In the genomic region with DNA sequence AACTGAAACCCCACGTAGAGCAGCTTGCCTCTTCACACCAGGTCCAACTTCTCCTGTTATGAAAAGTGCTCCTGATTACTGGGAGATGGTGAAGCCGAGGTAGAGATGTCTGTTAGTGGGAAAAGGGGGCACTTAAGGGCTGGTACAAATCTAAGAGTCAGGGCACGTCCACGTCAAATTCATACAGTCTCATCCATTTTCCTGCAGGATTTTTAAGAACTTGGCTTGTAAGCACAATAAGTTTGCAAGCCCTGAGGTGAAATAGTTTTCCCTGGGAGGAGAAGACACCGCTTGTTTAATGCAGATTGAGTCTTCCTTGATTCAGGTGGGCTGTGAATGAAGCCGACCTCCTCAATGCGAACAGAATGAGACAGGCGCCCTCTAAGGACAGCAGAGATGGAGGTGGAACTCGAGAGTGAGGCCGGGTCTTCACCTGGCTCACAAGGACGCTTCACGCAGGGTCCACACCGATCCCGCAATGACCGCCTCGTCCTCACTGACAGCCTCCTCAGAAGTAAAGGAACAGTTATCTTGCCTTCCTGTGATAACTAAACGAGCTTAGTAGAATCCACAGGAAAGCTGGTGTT, we compare ENCODE assay signal across 8 mouse cellular contexts. TPM values are rescaled to one million over a fixed set of nuclear protein-coding genes. Genes with fewer than 3 reads are reported as not detected.
A peak's percentile ranks its signal among the peaks of the same experiment; 100 is the strongest.
DNase-seq lines count a peak whose midpoint lies in the region; ATAC-seq and TF ChIP-seq lines count a peak whose summit lies in the region.

No protein-coding gene starts in this region.

- H3K4me2 ChIP-seq in forebrain, embryonic 15.5 days (replicated peaks), result peak overlapping the region; percentile 58
- H3K4me2 ChIP-seq in liver, embryonic 11.5 days, result peak overlapping the region; percentile 77
- peak overlapping the region; percentile 67 for H3K4me2 ChIP-seq in stomach, embryonic 16.5 days (ENCODE audit: low read depth, low read length)

- H3K4me1 ChIP-seq in spleen, adult 2 months (ENCODE audit: control insufficient read depth, insufficient read depth, insufficient read length), result peaks cover 8% of the 10 kb centered on the region; the same call in 1 of the 2 replicates
- H3K4me1 ChIP-seq in forebrain, embryonic 15.5 days, result peaks cover 25% of the 10 kb centered on the region
- peaks cover 13% of the 10 kb centered on the region for H3K4me1 ChIP-seq in liver, embryonic 11.5 days (replicated peaks; ENCODE audit: control insufficient read depth, insufficient read depth, low read length)
- H3K4me1 ChIP-seq in stomach, embryonic 16.5 days (ENCODE audit: control insufficient read depth, insufficient read depth, low read length), result peaks cover 15% of the 10 kb centered on the region

- no peak for TF ChIP-seq POLR2A in spleen, adult 2 months (IDR thresholded peaks at IDR 0.05; ENCODE audit: low read depth, low read length)

- 18% methylated on average over 17 of the region's 17 CpGs for WGBS in spleen, adult 2 months
- 2% methylated on average over 17 of the region's 17 CpGs for WGBS in forebrain, embryonic 15.5 days
- WGBS in liver, embryonic 11.5 days, result under 1% methylated on average over 17 of the region's 17 CpGs
- WGBS in stomach, embryonic 16.5 days, result 2% methylated on average over 17 of the region's 17 CpGs

- peak overlapping the region; percentile 81 for H3K4me3 ChIP-seq in spleen, adult 2 months (ENCODE audit: extremely low read depth, insufficient read depth, insufficient read length)
- H3K4me3 ChIP-seq in forebrain, embryonic 15.5 days, result peak overlapping the region; percentile 80
- peak overlapping the region; percentile 52 for H3K4me3 ChIP-seq in liver, embryonic 11.5 days (ENCODE audit: low read depth, low read length)
- peak overlapping the region; percentile 75 for H3K4me3 ChIP-seq in stomach, embryonic 16.5 days (replicated peaks; ENCODE audit: low read length)

- DNase-seq in embryo, embryonic 10 days (ENCODE audit: low spot score), result peak; percentile 50
- DNase-seq in embryo, embryonic 9.5 days (ENCODE audit: extremely low spot score), result no peak
- peak in 1 of 2 experiments; percentile 18 for DNase-seq in spleen, adult 2 months (ENCODE audit: low read depth in 1 of 2, low spot score in 2 of 2)
- DNase-seq in spleen, adult 12 weeks (ENCODE audit: low spot score), result no peak
- DNase-seq in liver, embryonic 11.5 days (ENCODE audit: low spot score), result peak; percentile 46
- DNase-seq in natural killer cell, adult 2 months (ENCODE audit: low spot score in 2 of 2), result no peak

- no peak for ATAC-seq in forebrain, embryonic 15.5 days (replicated peaks)
- no peak for ATAC-seq in liver, embryonic 11.5 days (replicated peaks; ENCODE audit: low FRiP score)
- ATAC-seq in stomach, embryonic 16.5 days (ENCODE audit: insufficient read depth, low FRiP score), result no peak

- H3K9ac ChIP-seq in forebrain, embryonic 15.5 days (replicated peaks), result peak overlapping the region; percentile 67
- H3K9ac ChIP-seq in liver, embryonic 11.5 days (ENCODE audit: low read depth, low read length), result peak overlapping the region; percentile 73
- peak overlapping the region; percentile 71 for H3K9ac ChIP-seq in stomach, embryonic 16.5 days (ENCODE audit: low read length)

- no peaks in the 10 kb centered on the region for H3K27me3 ChIP-seq in spleen, adult 2 months (ENCODE audit: control insufficient read depth, insufficient read depth, low read length)
- no peaks in the 10 kb centered on the region for H3K27me3 ChIP-seq in forebrain, embryonic 15.5 days
- H3K27me3 ChIP-seq in liver, embryonic 11.5 days (replicated peaks; ENCODE audit: control insufficient read depth, insufficient read depth, low read length), result no peaks in the 10 kb centered on the region
- no peaks in the 10 kb centered on the region for H3K27me3 ChIP-seq in stomach, embryonic 16.5 days (ENCODE audit: control insufficient read depth, insufficient read depth, low read length)

- no peak overlapping the region for H3K27ac ChIP-seq in spleen, adult 2 months (ENCODE audit: insufficient read depth, low read length)
- H3K27ac ChIP-seq in forebrain, embryonic 15.5 days (replicated peaks), result peak overlapping the region; percentile 89
- H3K27ac ChIP-seq in liver, embryonic 11.5 days (ENCODE audit: low read depth, low read length), result peak overlapping the region; percentile 35; the same call in 1 of the 2 replicates
- peak overlapping the region; percentile 82 for H3K27ac ChIP-seq in stomach, embryonic 16.5 days (ENCODE audit: low read length)

- TF ChIP-seq CTCF in spleen, adult 2 months (IDR thresholded peaks at IDR 0.05; ENCODE audit: extremely low read depth, insufficient read depth, insufficient read length, insufficient replicate concordance), result no peak

- no peaks in the 10 kb centered on the region for H3K9me3 ChIP-seq in forebrain, embryonic 15.5 days
- no peaks in the 10 kb centered on the region for H3K9me3 ChIP-seq in liver, embryonic 11.5 days (ENCODE audit: control insufficient read depth, low read length)
- H3K9me3 ChIP-seq in stomach, embryonic 16.5 days (replicated peaks; ENCODE audit: control insufficient read depth, low read length), result no peaks in the 10 kb centered on the region

- no peaks in the 10 kb centered on the region for H3K36me3 ChIP-seq in spleen, adult 2 months (ENCODE audit: control insufficient read depth, insufficient read depth, low read length)
- no peaks in the 10 kb centered on the region for H3K36me3 ChIP-seq in forebrain, embryonic 15.5 days
- no peaks in the 10 kb centered on the region for H3K36me3 ChIP-seq in liver, embryonic 11.5 days (ENCODE audit: control insufficient read depth, insufficient read depth, low read length)
- no peaks in the 10 kb centered on the region for H3K36me3 ChIP-seq in stomach, embryonic 16.5 days (ENCODE audit: control insufficient read depth, insufficient read depth, low read length)

RNA-seq across cellular contexts. Expression of a gene that starts 34.7 kb away (rescaled TPM):
- polyA plus RNA-seq in spleen, adult 2 months (2012; rRNA removed), result not detected in 2 replicates
- polyA plus RNA-seq in forebrain, embryonic 15.5 days (2015; fragmentation: Nextera tagmentation; extraction: Ambion mirVana), result not detected in 2 replicates
- polyA plus RNA-seq in liver, embryonic 11.5 days (2014; fragmentation: Nextera tagmentation; extraction: Ambion mirVana), result 0.03 and 0.06 TPM in 2 replicates
- 0.03 TPM in 1 of 2 replicates, not detected in the other for polyA plus RNA-seq in stomach, embryonic 16.5 days (2015; fragmentation: Nextera tagmentation; extraction: Ambion mirVana)

RNA-seq across cellular contexts. Expression of a gene that starts 40.7 kb away (rescaled TPM):
- polyA plus RNA-seq in spleen, adult 2 months (2012; rRNA removed), result 9.5 and 9.6 TPM in 2 replicates
- polyA plus RNA-seq in forebrain, embryonic 15.5 days (2015; fragmentation: Nextera tagmentation; extraction: Ambion mirVana), result 4.3 and 4.9 TPM in 2 replicates
- polyA plus RNA-seq in liver, embryonic 11.5 days (2014; fragmentation: Nextera tagmentation; extraction: Ambion mirVana), result 5.2 and 6.8 TPM in 2 replicates
- polyA plus RNA-seq in stomach, embryonic 16.5 days (2015; fragmentation: Nextera tagmentation; extraction: Ambion mirVana), result 4.1 and 4.6 TPM in 2 replicates

RNA-seq across cellular contexts. Expression of a gene that starts 56.0 kb away (rescaled TPM):
- polyA plus RNA-seq in spleen, adult 2 months (2012; rRNA removed), result not detected in 2 replicates
- polyA plus RNA-seq in forebrain, embryonic 15.5 days (2015; fragmentation: Nextera tagmentation; extraction: Ambion mirVana), result not detected in 2 replicates
- polyA plus RNA-seq in liver, embryonic 11.5 days (2014; fragmentation: Nextera tagmentation; extraction: Ambion mirVana), result 0.17 TPM in 1 of 2 replicates, not detected in the other
- polyA plus RNA-seq in stomach, embryonic 16.5 days (2015; fragmentation: Nextera tagmentation; extraction: Ambion mirVana), result not detected in 2 replicates

Comparison
In these comparisons a context has a peak if more than half of its experiments do, and no peak if none do; other contexts are left out.
1. DNase-seq: peak in embryo, embryonic 10 days (single experiment) and liver, embryonic 11.5 days (single experiment); none in embryo, embryonic 9.5 days (single experiment), spleen, adult 12 weeks (single experiment) and natural killer cell, adult 2 months (0 of 2).
2. Peak in every context shown above with its lines, with median percentiles within 50 percentile points of each other: H3K4me3 ChIP-seq, H3K4me2 ChIP-seq and H3K9ac ChIP-seq.